Mouse (Mus musculus): ENCODE measurements at regions not wholly inside any gene's neighbourhood (a gene's known extent, or its start where the extent isn't known, plus 50 kb on each side); places are given as distances from the start of the nearest gene placed in this dataset.

- peak; percentile 60 to 65 for DNase-seq
These were observed 132.2 kb upstream of the B3gat2 start for GRCm38 (mm10) chr1:23629366-23629765.

DNA sequence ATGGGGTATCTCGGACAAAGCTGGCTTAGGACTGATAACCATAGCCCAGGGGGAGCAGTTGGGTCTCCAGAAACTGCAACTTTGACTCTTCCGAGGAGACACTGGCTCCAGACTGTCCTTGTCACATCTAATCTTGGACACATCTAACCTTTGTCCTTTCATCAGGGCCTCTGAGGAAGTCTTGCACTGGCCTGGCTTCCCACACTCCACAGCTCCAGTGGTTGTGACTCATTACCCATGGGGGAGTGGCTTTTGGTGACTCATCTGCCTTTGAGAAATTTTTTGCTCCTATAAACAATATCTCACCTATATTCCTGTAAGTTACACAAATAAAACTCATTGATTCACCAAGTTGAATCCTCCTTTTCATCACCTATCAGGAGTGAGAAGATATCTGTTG lies 116.5 kb upstream of the B3gat2 start:
- no peak for DNase-seq

DNA sequence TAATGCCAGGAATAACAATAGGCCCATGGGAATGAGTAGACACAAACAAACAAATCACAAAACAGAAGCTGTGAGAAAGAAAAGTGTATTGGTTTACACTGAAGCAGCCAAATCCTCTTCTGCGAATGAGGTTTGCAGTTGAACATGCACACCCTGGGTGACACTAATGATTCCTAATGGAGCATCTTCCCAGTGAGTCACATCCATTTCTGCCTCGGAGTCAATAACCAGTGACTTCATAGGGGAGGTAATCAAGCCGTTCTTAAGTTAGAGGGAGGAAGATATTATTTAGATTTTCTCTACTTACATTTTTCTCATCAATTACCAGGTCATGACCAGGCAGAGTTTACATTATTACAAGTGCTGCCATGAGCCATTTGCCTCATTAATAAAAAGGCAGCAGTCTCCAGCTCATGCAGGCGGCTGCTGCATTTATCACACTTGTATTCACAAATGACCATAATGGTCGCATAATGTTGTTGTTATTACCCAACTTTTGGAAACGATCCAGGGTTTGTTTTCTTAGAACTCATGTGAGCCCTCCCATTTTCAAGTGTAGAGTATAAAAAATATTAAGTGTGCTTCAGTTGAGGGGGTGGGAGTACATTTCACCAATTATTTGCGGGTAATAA lies 112.6 kb upstream of the B3gat2 start:
- no peak for DNase-seq

DNA sequence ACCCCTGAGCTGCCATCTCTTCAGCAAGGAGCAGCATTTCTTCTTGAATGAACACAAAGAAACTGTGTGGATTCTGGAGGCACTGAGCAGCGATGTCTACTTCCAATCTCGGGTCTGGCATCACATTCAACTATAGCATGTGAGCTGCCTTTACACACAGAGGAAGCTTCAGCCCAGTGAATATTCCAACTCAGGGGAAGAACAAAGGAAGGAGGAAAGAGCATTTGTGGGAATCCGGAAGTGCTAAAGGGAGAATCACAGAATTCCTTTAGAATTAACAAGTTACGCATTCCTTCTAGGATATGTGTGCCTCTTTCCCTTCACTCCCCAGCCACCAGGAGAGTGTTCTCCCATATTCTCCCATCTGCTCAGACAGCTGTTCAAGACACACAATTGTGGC lies 111.7 kb upstream of the B3gat2 start:
- no peak for DNase-seq

DNA sequence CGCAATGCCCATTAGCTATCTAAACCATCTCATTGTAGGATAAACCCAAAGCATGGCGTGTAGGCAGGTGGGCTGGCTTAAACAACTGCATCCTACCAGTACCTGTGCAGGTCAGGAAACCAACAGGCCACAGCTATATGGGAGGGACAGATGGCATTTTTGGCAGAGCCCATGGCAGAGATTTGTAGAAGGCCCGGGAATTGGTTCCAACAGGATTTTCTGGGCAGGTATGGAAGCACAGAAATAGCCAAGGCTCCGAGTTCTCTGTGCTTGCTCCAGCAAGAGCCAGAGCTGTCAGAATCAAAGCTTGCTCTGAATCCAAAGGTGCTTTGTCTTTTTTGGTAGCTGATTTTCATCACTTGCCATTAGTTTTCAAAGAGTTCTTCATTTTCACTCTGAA lies 107.9 kb upstream of the B3gat2 start:
- DNase-seq, result peak; percentile 78 to 80

DNA sequence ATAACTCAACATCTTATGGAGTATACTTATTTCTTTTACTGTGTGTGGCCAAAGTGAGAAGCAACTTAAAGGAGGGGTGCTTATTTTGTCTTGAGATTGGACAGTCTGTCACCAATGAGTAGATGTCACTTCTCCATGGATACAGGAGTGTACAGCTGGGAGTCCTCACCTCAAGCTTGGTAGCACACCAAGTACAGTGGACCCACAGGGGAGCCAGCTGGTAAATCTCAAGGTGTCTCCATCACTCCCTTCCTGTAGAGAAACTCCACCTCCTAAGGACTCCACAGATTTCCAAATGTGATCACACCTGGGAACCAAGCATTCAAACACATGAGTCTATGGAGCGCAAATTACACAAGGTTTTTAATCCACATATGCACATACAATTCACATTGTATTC lies 105.8 kb upstream of the B3gat2 start:
- peak; percentile 22 to 44 for DNase-seq

DNA sequence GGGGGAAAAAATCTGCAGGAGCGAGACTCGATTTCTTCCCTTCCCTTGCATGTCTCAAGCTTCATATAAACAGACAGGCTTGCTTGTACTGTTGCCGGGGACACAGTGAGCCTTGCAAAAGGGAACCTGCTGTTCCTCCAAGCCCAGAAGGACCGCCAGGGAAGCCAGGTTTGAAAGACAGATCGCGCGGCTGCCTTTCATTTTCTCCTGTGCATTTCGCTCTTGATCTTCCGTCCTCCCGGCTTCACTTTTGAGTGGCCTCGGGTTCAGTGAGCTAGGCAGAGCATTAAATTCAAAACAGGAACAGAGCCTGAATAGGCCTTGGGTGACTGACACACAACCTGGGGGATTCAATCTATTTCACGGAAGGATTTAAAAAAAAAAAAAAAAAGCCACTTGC lies 105.3 kb upstream of the B3gat2 start:
- peak; percentile 75 to 78 for DNase-seq

- no peak for DNase-seq
These were observed 104.8 kb upstream of the B3gat2 start for GRCm38 (mm10) chr1:23656718-23657117.

- no peak for DNase-seq
These were observed 91.0 kb upstream of the B3gat2 start for GRCm38 (mm10) chr1:23670514-23670913.

- no peak for DNase-seq
These were observed 87.2 kb upstream of the B3gat2 start for GRCm38 (mm10) chr1:23674357-23674756.

DNA sequence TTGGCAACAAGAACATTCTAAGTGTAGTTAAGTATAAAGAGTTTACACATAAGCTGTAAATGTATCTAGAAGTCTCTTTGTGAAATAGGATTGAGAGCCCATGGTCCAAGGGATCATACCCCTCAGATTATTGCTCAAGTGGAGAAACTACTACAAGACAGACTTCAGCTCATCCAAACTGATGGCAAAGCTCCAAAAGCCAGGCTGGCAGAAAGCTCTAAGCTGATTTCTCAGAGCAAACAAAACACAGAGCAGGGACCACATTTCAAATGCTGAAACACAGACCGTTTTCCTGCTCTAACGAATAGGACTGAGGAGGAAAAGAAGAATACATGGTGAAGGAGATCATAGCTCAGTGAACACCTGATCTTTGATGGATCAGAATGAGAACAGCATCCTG lies 85.3 kb upstream of the B3gat2 start:
- DNase-seq, result peak in 1 of 2 experiments; percentile 55

- no peak for DNase-seq
These were observed 72.2 kb upstream of the B3gat2 start for GRCm38 (mm10) chr1:23689398-23689797.

- DNase-seq, result peak; percentile 74 to 82
These were observed 56.1 kb upstream of the B3gat2 start for GRCm38 (mm10) chr1:23705489-23705888.

DNA sequence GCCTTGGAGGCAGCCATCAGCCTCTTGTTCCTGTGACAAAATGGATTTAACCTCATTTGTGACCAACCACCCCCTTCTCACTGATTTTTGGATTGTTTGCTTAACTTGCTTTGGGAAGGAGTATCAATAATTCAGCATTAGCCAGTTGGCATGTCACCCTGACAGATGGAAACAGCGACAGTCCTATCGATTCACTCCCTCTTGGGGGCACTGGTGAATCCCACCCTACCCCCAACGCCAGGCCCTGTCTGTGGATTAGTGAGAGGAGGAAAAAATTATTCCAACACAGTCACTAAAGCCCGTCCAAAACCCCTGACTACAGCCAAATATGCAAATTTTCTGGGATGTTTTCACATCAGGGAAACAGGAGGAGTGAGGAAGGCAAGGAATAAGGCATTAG lies 55.1 kb upstream of the B3gat2 start:
- DNase-seq, result no peak

All from cerebellum, postnatal 25 days (tissue).